Mouse (Mus musculus): ENCODE measurements around the gene Zfp229. TPM values are rescaled to one million over a fixed set of nuclear protein-coding genes. Genes with fewer than 3 reads are reported as not detected.
"Not testable (repeated sequence)": the region's sequence is repeated elsewhere in the genome, so short reads cannot be mapped to it uniquely, and the experiment has no call there.

The Zfp229 gene
- 1 to 10 TPM; 4.1 to 5.6 TPM for total RNA-seq (2021)
- long read RNA-seq, experiment 1 = 0 reads
- long read RNA-seq, experiment 2 = 0 reads

DNA sequence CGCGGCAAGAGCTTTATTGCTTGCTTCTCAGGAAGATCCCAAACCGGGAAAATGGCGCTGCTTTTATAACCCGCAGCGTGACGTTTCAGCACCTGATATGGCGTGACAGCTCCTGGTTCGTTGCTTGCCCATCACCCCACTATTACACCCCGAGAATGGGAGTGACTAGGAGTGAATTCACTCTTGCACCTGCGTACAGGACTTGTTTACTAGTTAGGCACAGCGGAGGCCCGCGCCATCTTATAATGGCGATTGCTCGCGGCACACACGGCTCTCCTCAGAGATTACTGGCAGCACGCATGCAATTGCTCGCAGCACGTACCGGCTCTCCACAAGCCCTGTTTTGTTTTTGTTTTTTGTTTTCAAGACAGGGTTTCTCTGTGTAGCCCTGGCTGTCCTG, at the start of gene Zfp229:
Gene Zfp229 (plus strand): TSS at position 301 of the 400 bp plus-strand sequence.
- not testable (repeated sequence) for DNase-seq

DNA sequence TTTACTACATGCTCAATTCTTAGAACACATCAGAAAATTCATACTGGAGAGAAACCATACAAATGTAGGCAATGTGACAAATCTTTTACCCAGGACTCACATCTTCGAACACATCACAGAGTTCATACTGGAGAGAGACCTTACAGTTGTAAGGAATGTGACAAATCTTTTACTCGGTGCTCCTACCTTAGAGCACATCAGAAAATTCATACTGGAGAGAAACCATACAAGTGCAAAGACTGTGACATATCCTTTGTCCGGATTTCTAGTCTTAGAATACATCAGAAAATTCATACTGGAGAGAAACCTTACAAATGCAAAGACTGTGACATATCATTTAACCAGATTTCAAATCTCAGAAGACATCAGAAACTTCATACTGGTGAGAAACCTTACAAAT, 39.0 kb upstream of the Zfp229 start, which contains the start of gene Gm10226:
Gene Gm10226 (plus strand): TSS at position 301 of the 400 bp plus-strand sequence.
- no peak for DNase-seq

DNA sequence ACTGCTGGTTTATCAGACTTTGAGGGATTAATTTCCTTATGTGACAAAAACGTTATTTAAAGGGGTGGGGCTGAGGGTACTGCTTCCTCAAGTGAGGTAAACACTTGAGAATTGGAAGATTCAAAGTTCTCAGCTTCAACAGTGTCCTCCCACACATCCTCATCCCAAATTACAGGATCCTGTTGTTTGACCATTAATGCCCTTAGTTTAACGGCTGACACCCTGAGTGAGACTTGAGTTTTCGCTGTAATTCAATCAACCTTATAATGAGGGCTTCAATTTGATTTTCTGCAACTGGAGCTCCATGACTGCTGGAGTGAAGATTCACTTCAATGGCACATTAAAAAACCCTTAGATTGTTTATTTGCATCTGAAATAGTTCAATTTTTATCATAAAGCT, 37.3 kb upstream of the Zfp229 start:
- no peak for DNase-seq

DNA sequence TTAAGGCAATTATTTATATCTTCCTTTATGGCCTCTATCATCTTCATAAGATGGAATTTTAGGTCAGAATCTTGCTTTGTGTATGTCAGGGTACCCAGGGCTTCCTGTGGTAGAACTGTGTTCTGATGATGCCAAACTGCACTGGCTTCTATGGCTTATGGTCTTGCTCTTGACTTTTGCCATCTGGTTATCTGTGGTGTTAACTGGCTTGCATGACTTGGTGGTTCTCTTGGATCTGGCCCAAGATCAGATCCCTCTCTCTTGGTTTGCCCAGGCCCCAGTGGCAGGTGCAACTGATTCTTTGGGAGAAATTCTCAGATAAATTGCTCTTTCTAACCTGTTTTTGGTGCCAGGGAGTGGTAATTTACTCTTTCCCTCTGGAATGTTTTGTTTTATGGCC, 34.5 kb upstream of the Zfp229 start:
- DNase-seq = no peak

DNA sequence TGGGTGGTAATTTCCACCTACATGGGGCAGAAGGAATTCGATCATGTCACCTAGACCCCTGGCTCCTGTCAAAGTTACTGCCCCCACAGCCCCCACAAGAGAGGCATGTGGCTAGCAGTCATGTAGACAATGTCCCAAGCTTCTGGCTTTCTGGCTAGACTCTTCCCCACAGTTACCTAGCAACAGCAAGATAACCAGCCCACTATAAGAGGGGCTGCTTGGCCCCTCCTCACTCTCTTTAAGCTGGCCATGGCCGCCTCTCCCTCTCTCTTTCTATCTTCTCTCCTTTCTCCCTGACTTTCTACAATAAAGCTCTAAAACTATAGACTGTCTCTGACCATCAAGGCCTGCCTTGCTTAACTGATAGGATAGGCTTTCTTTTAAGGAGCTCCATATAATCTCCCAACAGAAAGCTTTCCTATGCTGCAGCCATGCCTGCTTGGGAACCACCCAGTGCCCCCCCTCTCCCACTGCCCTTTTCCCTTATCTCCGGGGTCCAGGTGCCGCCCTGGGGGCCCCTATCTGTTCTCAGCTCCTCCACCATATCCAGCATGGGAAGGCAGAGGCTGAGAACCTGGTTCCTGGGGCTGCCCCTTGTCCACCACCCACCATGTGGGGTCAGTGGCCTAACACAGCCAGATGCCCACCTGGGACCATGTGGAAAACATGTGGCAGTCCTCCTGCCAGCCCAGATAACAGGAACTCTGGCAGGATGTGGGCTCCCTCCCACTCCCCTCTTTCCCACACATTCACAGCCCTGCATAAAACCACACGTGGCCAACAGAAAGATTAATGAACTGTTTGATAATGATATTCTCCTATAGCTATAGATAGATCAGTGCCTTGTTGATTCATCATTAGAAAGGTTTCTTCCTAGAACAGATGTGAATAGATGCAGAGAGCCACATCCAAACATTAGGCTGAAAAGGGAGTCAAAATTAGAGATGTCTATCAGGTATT, 28.0 kb upstream of the Zfp229 start:
- DNase-seq = no peak

DNA sequence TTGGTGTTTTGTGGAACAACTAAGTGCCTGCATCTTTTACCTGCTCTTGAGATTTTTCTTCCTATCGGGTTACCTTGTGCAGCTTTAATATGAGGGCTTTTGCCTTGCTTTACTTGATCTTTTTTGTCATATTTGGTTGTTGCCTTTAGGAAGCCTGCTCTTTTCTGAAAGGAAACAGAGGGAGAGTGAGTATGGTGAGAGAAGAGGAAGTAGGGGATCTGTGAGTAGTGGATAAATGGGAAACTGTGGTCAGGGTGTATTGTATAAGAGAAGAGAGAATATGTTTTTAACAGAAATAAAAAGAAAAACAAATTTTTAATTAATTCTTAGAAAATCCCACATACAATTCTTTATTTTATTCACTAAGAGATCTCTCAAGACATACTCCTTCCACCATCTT, 27.2 kb upstream of the Zfp229 start:
- DNase-seq = no peak

DNA sequence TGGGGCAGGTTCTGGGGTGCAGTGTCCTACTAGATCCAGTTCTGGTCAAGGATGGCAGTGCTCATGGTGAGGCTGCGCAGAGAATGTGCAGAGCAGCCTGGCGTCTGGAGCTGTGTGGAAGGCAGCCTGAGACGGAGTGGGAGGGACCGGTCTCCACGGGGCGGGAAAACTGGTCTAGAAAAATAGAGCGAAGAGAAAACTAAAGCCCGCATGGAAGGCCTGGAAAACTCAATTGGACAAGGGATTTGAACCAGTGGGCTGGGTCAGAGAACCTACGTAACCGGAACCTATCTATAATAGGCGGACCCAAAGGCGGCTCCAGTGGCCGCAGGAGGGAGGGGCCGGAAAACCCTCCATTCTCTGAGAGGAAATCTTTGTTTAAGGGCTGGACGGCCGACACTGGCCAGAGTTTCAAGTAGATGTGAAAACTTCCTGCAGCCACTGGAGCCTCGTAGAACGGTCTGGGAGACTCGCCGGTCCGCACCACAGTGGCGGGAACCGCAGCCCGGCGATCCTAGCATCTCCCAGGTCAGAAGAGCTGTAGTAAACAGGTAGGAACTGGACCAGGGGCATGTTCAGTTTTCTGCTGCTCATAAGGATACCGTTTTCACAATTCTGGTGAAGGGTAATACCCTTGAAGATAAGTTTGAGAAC, 23.1 kb upstream of the Zfp229 start, which contains the start of gene Zfp760:
Gene Zfp760 (plus strand): TSS at position 399 of the 654 bp plus-strand sequence.
- peak; percentile 90 to 94 for DNase-seq

DNA sequence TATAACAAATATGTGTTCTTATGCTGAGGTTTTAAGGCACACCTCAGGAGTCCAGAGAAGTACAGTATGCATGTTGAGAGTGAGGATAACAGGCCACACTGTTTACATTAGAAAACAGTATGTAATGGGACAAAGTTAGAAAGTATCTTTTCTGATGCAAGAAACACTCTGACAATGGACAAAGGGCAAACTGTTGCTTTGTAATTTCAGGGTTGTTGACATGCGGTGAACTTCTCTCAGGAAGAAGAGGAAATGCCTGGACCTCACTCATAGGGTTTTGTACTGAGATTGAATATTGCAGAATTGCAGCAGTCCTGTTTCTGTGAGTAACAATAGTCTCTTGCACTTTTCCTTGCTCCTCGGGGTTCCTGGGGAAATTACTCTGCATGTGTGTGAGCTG, 22.2 kb upstream of the Zfp229 start:
- DNase-seq = no peak

DNA sequence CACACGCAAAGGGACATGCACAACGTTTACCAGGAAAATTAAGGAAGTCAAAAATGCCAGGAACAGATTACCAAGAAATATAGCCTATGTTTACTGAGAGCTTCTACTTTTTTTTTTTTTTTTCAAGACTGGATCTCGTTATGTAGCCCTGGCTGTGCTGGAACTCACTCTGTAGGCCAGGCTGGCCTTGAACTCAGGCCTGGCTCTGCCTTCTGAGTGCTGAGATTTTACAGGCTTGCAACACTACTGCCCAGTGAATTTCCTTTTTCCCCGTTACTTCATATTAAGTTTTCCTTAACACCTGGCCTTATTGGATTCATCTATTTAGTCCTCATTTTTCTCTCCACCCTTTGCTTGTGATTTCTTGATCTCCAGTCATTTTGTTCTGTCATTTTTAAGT, 2.5 kb downstream of the Zfp229 start:
- DNase-seq = no peak

DNA sequence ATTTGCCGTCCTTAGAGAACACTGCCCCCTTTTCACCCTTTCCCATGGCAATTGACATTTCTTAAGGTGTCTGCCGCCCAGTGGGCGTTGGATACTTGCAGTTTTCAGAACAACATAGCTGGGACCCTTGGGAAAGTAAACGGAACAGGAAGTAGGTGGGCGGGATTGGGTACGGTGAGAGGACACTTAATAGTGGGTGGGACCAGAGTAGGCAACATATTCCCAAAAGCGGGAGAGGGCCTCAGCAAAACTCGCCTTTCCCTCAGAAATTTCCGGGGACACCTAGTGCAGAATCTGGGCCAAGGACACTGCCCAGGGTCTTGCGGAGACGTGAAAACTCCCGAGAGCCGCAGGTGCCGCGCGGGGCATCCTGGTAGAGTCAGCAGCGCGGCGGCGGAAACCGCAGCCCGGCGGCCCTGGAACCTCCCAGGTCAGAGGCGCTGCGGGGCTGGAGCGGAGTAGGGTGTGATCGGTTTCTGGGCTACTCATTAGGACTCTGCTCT, 3.0 kb downstream of the Zfp229 start:
- DNase-seq = peak; percentile 89 to 90

DNA sequence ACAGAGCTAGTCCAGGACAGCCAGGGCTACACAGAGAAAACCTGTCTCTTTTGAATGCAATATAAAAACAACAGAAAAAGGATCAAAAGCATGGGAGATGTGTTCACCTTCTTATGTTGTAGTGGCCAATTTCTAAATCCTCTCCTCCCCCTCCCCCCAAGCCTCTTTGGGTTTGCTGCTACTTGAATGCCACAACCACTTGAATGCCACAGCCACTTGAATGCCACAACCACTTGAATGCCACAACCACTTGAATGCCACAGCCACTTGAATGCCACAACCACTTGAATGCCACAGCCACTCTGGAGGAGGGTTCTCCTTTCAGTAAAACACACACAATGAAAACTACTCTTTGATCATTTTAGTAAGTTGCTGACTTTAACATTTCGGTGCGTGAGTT, 22.2 kb downstream of the Zfp229 start:
- DNase-seq = no peak

DNA sequence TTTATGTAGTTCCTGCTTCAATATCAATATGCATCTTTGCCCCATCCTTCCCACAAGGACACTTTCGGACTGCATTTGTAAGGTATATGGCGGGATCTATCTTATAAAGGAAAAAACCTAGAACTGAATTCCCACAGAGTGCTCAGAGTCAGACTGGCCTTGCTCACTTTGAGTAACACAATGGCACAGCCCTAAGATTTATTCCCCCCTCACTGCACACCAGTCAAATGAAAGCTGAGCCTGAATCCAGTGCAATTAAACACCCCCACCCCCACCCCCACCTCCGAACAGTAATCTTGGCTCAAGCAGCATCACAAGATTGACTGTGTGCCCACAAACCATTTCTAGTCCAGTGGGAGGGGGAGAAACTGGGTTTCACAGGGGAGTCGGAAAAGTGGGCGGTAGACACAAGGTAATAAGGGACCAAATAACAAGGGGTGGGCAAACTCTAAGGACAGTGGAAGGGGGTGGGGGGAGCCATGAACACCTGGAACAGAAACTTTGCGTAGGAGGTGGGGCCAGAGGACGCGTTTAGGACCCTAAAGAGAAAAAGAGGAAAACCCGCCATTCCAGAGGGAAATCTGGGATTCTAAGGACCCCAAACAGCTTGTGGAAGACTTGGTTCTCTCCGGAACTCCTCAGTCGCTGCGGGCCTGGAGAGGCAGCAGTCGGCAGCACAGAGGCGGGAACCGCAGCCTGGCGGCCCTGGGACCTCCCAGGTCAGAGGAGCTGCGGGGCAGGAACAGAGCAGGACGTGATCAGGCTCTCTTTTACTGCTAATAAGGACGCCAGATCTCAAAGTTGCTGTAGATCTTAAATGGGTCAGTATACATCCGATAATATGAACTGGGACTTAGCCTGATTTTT, 23.0 kb downstream of the Zfp229 start:
- peak in 1 of 2 experiments; percentile 3 for DNase-seq

DNA sequence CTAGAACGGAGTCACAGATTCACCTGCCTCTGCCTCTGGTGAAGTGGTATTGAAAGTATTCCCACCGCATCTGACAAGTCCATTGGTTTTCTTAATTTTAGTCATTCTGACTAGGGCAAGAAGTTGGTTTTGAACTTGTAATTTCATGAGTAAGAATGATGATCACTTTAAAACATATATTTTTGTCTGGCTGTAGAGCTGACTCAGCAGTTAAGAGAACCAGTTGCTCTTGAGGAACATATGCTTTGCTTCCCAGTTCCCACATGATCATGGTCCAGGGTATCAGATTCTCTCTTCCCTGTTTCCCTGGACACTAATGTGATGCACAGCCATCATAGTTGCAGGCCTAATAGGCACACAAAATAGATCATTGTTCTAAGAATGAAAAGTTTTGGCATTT, 39.7 kb downstream of the Zfp229 start:
- DNase-seq = no peak

DNA sequence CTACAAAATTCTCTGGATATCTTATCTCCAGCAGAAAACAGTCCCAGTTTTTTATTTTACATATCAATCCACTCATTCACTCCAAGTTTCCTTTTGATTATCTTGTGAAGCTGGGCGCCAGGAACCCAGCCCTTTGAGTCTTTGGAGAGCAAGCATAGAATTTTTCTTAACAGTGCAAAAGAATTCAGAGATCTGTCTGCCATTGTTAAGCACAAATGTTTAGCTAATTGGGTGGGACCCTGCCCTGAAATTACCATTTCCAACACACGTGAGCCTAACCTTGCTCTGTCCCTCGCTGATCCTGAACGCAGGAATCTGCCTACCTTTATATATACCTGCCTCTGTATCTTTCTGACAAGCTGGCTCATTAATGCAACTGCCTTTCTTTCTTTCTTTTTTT, 61.7 kb downstream of the Zfp229 start:
- DNase-seq = no peak

DNA sequence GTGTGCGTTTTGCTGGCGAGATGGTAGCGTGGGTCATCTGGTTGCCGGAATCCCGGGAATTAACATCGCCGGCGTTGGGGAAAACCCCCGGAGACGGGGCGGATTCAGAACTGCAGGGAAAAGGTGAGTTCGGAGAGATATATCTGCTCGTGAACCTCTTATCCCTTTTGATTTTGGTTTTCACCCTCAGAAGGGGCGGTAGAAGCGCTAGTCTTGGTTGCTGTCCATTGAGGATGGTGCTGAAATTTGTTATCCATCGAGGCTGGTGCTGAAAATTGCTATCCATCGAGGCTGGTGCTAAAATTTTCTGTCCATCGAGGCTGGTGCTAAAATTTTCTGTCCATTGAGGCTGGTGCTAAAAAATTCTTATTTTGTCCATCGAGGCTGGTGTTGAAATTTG, 70.8 kb downstream of the Zfp229 start:
- DNase-seq = not testable (repeated sequence)

Other genes with a start within 250 kb of the Zfp229 start
- 1 to 10 TPM; 2.1 to 2.4 TPM for gene Zfp53, start 241.8 kb upstream of the Zfp229 start, total RNA-seq (2021)
- gene Zfp52, start 195.3 kb upstream of the Zfp229 start, total RNA-seq (2021) = 1 to 10 TPM; 5.1 to 5.8 TPM
- 1 to 10 TPM; 3.2 to 3.5 TPM for gene Zfp948, start 163.8 kb upstream of the Zfp229 start, total RNA-seq (2021)
- gene Zfp983, start 80.2 kb upstream of the Zfp229 start, total RNA-seq (2021) = 1 to 10 TPM; 2.1 to 2.2 TPM
- not detected for gene Gm10226, start 38.9 kb upstream of the Zfp229 start, total RNA-seq (2021)
- 1 to 10 TPM; 1.3 to 1.5 TPM for gene Zfp760, start 23.1 kb upstream of the Zfp229 start, total RNA-seq (2021)
- under 1 TPM; 0.57 to 0.98 TPM for gene Zfp820, start 115.0 kb downstream of the Zfp229 start, total RNA-seq (2021)
- gene Zfp995, start 179.1 kb downstream of the Zfp229 start, total RNA-seq (2021) = under 1 TPM; 0.37 to 0.72 TPM
- 1 to 10 TPM; 5.9 to 6.3 TPM for gene Zfp942, start 231.7 kb downstream of the Zfp229 start, total RNA-seq (2021)
- 10 to 100 TPM; 17.1 to 19.2 TPM for gene Zfp943, start 231.8 kb downstream of the Zfp229 start, total RNA-seq (2021)

All from heart, adult 18-20 months (tissue).